Mouse (Mus musculus) right cerebral cortex, adult 18-20 months (tissue): ENCODE measurements around the gene Gm5416.
"Not testable (repeated sequence)": the region's sequence is repeated elsewhere in the genome, so short reads cannot be mapped to it uniquely, and the experiment has no call there.

Experiments
- DNase-seq: peaks from one replicate; pipeline ENCODE4 v3.0.0; 2022; ENCODE audit warnings: mixed read lengths

Gm5416 gene

DNA sequence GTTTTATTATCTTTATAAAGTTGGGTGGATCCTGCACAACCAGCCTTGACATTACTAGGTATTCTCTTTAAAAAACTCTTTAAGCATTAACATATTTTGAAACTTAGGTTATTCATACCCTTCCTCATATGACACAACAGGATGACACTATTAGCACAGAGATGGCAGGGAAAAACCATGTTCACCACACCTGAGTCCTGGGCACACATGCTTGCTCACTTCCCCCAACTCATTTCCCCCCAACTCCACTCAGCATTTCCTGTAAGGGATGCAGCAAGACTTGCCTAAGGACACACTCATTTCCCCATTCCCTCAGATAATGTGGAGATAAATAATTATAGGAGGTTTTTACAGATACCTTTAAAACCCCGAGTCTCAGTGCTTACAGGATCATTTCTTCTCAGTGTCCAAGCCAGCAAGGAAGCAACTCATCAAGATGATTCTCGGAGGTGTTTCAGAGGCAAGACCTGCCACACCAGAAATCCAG, at the start of gene Gm5416:
Gene Gm5416 (plus strand): TSS at position 437 of the 487 bp plus-strand sequence.
- no peak for DNase-seq

DNA sequence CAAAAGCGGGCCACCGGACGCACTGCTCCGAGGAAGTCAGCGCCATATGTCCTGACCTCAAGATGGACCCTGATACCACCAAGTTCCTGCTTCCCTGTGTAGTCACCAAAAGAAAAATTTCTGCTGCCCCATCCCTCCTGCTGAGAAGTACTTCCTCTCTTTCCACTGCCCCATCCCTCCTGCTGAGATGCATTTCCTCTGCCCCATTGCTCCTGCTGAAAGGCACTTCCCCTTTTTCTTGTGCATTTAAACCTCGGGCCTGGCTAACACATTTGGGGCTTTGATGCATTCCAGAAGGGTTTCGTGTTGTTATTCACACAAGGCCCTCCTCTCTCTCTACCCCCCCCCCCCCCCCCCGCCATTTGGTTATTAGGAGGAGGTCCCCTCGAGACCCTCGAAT, 42.4 kb upstream of the Gm5416 start:
- not testable (repeated sequence) for DNase-seq

- no peak for DNase-seq
Measured at GRCm38 (mm10) chr16:36176108-36176507, 34.1 kb upstream of the Gm5416 start.

DNA sequence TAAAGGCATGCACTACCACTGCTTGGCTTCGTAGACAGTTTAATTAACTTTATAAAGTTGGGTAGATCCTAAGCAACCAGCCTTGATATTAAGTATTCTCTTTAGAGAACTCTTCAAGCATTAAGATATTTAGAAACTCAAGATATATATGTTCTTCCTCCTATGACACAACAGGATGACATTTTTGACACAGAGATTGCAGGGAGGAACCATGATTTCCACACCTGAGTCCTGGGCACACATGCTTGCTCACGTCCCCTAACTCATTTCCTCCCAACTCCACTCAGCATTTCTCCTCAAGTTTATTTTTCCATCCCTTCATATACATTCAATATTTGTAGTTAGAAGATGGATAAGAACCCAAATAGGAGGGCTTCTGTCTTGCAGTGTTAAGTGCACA, 30.3 kb upstream of the Gm5416 start:
- DNase-seq: no peak

GRCm38 (mm10) chr16:36183912-36184311, 26.3 kb upstream of the Gm5416 start, which contains the start of gene Gm5483:
Gene Gm5483, plus strand, starts transcription at chr16:36184212.
- not testable (repeated sequence) for DNase-seq

- DNase-seq: no peak
Measured at GRCm38 (mm10) chr16:36199226-36199625, 11.0 kb upstream of the Gm5416 start.

DNA sequence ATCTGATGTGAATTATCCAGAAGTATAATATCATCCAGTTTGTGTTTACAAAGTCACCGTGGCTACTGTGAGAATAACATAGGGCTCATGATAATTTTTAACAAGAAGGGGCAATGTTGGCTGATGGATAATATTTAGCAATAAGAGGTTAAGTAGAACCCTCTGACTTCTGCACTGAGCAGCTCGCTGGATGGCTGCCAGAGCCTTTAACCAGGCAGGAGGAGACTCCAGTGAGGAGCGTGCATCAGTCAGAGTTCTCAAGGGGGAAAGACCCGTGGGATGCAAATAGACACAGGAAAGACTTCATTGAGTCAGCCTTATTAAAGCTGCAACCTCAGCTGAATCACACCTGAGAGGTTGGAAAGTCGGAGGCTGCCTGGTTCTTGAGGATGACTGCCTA, 6.4 kb upstream of the Gm5416 start:
- no peak for DNase-seq

DNA sequence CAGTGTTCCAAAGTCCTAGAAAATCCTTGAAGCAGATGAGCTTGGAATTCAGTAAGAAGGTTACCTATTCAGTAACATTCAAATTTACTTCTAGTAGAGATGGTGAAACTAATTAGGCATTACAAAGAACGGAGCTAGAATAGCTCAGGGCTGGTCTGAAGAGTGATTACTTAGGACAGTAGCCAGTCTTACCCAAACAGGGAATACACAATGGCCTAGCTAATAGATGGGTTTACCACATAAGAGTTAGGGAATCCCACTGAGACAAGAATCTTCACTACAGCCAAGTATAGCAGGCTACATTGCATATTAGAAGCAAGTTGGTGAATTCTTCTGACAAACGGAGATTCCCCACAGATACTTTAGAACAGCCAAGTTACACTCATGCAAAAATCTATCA, 4.5 kb upstream of the Gm5416 start:
- DNase-seq: not testable (repeated sequence)

GRCm38 (mm10) chr16:36221168-36221567, 11.0 kb downstream of the Gm5416 start, which contains the start of gene 2010005H15Rik:
Gene 2010005H15Rik, plus strand, starts transcription at chr16:36221468.
- not testable (repeated sequence) for DNase-seq

GRCm38 (mm10) chr16:36260585-36260984, 50.4 kb downstream of the Gm5416 start:
- not testable (repeated sequence) for DNase-seq
